ENCODE assay signal across 26 mouse cellular contexts in the genomic region with DNA sequence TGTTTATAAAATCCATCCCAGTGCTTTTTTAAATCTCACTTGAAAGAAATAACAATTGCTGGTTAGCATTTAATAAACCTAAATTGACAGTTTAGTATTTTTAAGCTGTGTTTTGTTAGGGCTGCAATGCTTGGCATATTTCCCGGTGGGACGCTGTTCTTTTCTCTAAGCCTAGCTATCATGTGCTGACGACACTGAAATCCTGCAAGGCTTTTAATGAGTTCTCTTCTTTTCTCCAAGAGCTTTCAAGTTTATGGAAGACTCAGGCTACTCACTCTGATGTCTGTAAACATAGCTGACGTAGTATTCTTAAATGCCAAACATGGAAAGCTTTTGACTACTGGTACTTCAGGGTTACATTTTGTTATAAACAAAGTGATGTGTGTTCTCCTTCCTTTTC.
DNase-seq lines count a peak whose midpoint lies in the region; ATAC-seq and TF ChIP-seq lines count a peak whose summit lies in the region.
"Had no signal": no experiment of that assay in that cellular context is flagged by ENCODE, and none has a peak within 500 bp of the region (broad histone marks: within the 10 kb centered on the region; RNA-seq: fewer than 3 reads in every experiment).

No protein-coding gene starts in this region.

- H3K4me2 ChIP-seq in forebrain, embryonic 13.5 days: no peak overlapping the region
- no peak overlapping the region for H3K4me2 ChIP-seq in forebrain, embryonic 12.5 days
- no peak overlapping the region for H3K4me2 ChIP-seq in lung, postnatal 0 days (replicated peaks; ENCODE audit: low read depth, low read length)
- H3K4me2 ChIP-seq: embryonic facial prominence, embryonic 15.5 days; heart, embryonic 15.5 days; midbrain, embryonic 11.5 days; neural tube, embryonic 12.5 days had no signal

- H3K27ac ChIP-seq in forebrain, embryonic 13.5 days: no peak overlapping the region
- no peak overlapping the region for H3K27ac ChIP-seq in forebrain, embryonic 12.5 days
- peak overlapping the region; percentile 81 for H3K27ac ChIP-seq in layer of hippocampus, adult 2 months
- H3K27ac ChIP-seq in lung, postnatal 0 days (ENCODE audit: low read length): no peak overlapping the region
- H3K27ac ChIP-seq: embryonic facial prominence, embryonic 15.5 days; heart, embryonic 10.5 days; heart, embryonic 15.5 days; left cerebral cortex, adult 2 months; liver, embryonic 14.5 days; neural tube, embryonic 12.5 days had no signal

- no peaks in the 10 kb centered on the region for H3K9me3 ChIP-seq in forebrain, embryonic 13.5 days (replicated peaks)
- no peaks in the 10 kb centered on the region for H3K9me3 ChIP-seq in forebrain, embryonic 12.5 days
- H3K9me3 ChIP-seq in lung, postnatal 0 days (ENCODE audit: low read length): no peaks in the 10 kb centered on the region
- H3K9me3 ChIP-seq: embryonic facial prominence, embryonic 15.5 days; heart, embryonic 10.5 days; heart, embryonic 15.5 days; neural tube, embryonic 12.5 days had no signal

- H3K36me3 ChIP-seq in forebrain, embryonic 13.5 days (ENCODE audit: poor library complexity, severe bottlenecking): no peaks in the 10 kb centered on the region
- H3K36me3 ChIP-seq in forebrain, embryonic 12.5 days (replicated peaks): no peaks in the 10 kb centered on the region
- no peaks in the 10 kb centered on the region for H3K36me3 ChIP-seq in lung, postnatal 0 days (ENCODE audit: insufficient read depth, low read length)
- H3K36me3 ChIP-seq: embryonic facial prominence, embryonic 15.5 days; heart, embryonic 15.5 days; neural tube, embryonic 12.5 days had no signal

- TF ChIP-seq EP300 in lung, postnatal 0 days (IDR thresholded peaks at IDR 0.05): no peak

- peak; percentile 42; the same call in 1 of the 2 replicates for ATAC-seq in forebrain, embryonic 13.5 days
- no peak for ATAC-seq in forebrain, embryonic 12.5 days (ENCODE audit: low FRiP score)
- no peak; the same call in 1 of the 2 replicates for ATAC-seq in lung, postnatal 0 days
- ATAC-seq: hindbrain, embryonic 16.5 days had no signal

- no peak for TF ChIP-seq CTCF in layer of hippocampus, adult 2 months (conservative IDR thresholded peaks at IDR 0.05)
- TF ChIP-seq CTCF in lung, postnatal 0 days (IDR thresholded peaks at IDR 0.05): no peak

- WGBS in forebrain, embryonic 13.5 days: 22% methylated on average over 4 of the region's 4 CpGs
- WGBS in forebrain, embryonic 12.5 days: 38% methylated on average over 4 of the region's 4 CpGs
- WGBS in lung, postnatal 0 days: 28% methylated on average over 4 of the region's 4 CpGs

- no peak overlapping the region for H3K4me3 ChIP-seq in forebrain, embryonic 13.5 days
- no peak overlapping the region for H3K4me3 ChIP-seq in forebrain, embryonic 12.5 days (replicated peaks)
- H3K4me3 ChIP-seq in layer of hippocampus, adult 2 months: no peak overlapping the region
- H3K4me3 ChIP-seq in lung, postnatal 0 days (ENCODE audit: low read depth, low read length): no peak overlapping the region
- H3K4me3 ChIP-seq: embryonic facial prominence, embryonic 15.5 days; heart, embryonic 10.5 days; heart, embryonic 15.5 days; left cerebral cortex, adult 2 months; neural tube, embryonic 12.5 days had no signal

- intact Hi-C loops in left cerebral cortex, postnatal 36 days (cut with DNase I): no loop called here

- peaks cover 18% of the 10 kb centered on the region; the same call in 1 of the 2 replicates for H3K27me3 ChIP-seq in forebrain, embryonic 13.5 days
- H3K27me3 ChIP-seq in forebrain, embryonic 12.5 days: peaks cover 17% of the 10 kb centered on the region
- no peaks in the 10 kb centered on the region for H3K27me3 ChIP-seq in lung, postnatal 0 days (replicated peaks; ENCODE audit: insufficient read depth, low read length)
- H3K27me3 ChIP-seq: embryonic facial prominence, embryonic 15.5 days; heart, embryonic 15.5 days had no signal

- peaks cover 47% of the 10 kb centered on the region for H3K4me1 ChIP-seq in forebrain, embryonic 13.5 days
- peaks cover 30% of the 10 kb centered on the region for H3K4me1 ChIP-seq in forebrain, embryonic 12.5 days
- no peaks in the 10 kb centered on the region for H3K4me1 ChIP-seq in lung, postnatal 0 days (ENCODE audit: insufficient read depth, low read depth, low read length)
- H3K4me1 ChIP-seq: embryonic facial prominence, embryonic 15.5 days had no signal

- DNase-seq in layer of hippocampus, adult 2 months (ENCODE audit: low spot score in 2 of 2): no peak
- DNase-seq in layer of hippocampus, postnatal 10 days (ENCODE audit: low spot score in 2 of 2): no peak
- DNase-seq in lung, postnatal 0 days (ENCODE audit: low spot score): peak; percentile 32
- DNase-seq in lung, postnatal 14 days: no peak
- no peak for DNase-seq in left cerebral cortex, postnatal 36 days (ENCODE audit: low spot score in 2 of 2)
- DNase-seq: adrenal gland, postnatal 14 days; cerebellum, adult 18-20 months; cerebellum, postnatal 10 days; gastrocnemius, postnatal 25 days; kidney, adult 18-20 months; left cerebral cortex, postnatal 4 days; lung, postnatal 36 days; right cerebral cortex, adult 18-20 months; spleen, adult 18-20 months; thymus, adult 2 months; thymus, postnatal 36 days had no signal

- H3K9ac ChIP-seq in forebrain, embryonic 13.5 days: no peak overlapping the region
- H3K9ac ChIP-seq in forebrain, embryonic 12.5 days: no peak overlapping the region
- H3K9ac ChIP-seq in lung, postnatal 0 days (replicated peaks; ENCODE audit: low read depth): no peak overlapping the region
- H3K9ac ChIP-seq: embryonic facial prominence, embryonic 15.5 days; heart, embryonic 15.5 days; liver, embryonic 14.5 days; neural tube, embryonic 12.5 days had no signal
